Mouse (Mus musculus) erythroblast, embryonic 14.5 days (primary cell): ENCODE results near the gene Nbr1.

Experiments used
- GATA1 ChIP-seq: IDR thresholded peaks from 2 replicates; pipeline ENCODE4 v1.6.1; 2012; ENCODE audit warnings: low read length, inconsistent platforms, mixed read lengths
- TAL1 ChIP-seq: IDR thresholded peaks from 3 replicates; pipeline ENCODE4 v1.6.1; 2012; ENCODE audit warnings: low read length, inconsistent platforms, mixed read lengths

- TF ChIP-seq TAL1 (no peak), GATA1 (no peak)
Measured at GRCm38 (mm10) chr11:101525056-101525455, 26.9 kb upstream of the Nbr1 start.
